Mouse (Mus musculus) embryonic fibroblast, embryonic 13.5 days (primary cell): ENCODE results near the gene Rora.

Experiments used
- CTCF ChIP-seq: IDR thresholded peaks from 2 replicates; pipeline ENCODE4 v1.5.1; 2011; ENCODE audit warnings: mild to moderate bottlenecking, control low read depth, low read length, moderate library complexity, borderline replicate concordance; ENCODE audit not compliant: insufficient read depth
- POLR2A ChIP-seq: IDR thresholded peaks from 2 replicates; pipeline ENCODE4 v1.6.1; 2011; ENCODE audit warnings: low read depth, mild to moderate bottlenecking, control low read depth, low read length, moderate library complexity

GRCm38 (mm10) chr9:68978656-68979055 lies 325.1 kb downstream of the Rora start:
- TF ChIP-seq POLR2A (no peak), CTCF (no peak)
